Mouse (Mus musculus) ZHBTc4 (cell line): Measurements from ENCODE around the gene Gm11444.

Experiments used
- DNase-seq: peaks from one replicate; pipeline ENCODE4 v3.0.0-alpha.2; 2011; ENCODE audit warnings: low read depth, low spot score

Gm11444 gene

DNA sequence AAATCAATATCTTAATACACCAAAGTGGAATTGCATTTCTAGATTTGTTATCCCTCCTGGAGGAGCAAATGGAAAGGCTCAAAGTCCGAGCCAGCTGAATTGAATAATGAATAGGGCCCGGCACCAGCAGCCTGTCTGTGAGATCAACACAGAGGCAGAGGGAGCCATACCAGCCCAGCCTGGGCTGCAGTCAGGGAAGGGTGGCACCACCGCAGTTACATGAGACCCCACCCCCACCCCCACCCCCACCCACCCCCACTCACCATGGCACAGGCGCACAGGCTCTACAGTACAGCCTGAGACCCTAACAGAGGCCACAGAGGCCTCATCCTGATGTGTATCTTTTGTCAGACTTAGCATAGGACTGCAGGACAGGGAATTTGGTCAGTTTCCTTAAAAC lies 35.5 kb downstream of the Gm11444 start:
- DNase-seq, result no peak

DNA sequence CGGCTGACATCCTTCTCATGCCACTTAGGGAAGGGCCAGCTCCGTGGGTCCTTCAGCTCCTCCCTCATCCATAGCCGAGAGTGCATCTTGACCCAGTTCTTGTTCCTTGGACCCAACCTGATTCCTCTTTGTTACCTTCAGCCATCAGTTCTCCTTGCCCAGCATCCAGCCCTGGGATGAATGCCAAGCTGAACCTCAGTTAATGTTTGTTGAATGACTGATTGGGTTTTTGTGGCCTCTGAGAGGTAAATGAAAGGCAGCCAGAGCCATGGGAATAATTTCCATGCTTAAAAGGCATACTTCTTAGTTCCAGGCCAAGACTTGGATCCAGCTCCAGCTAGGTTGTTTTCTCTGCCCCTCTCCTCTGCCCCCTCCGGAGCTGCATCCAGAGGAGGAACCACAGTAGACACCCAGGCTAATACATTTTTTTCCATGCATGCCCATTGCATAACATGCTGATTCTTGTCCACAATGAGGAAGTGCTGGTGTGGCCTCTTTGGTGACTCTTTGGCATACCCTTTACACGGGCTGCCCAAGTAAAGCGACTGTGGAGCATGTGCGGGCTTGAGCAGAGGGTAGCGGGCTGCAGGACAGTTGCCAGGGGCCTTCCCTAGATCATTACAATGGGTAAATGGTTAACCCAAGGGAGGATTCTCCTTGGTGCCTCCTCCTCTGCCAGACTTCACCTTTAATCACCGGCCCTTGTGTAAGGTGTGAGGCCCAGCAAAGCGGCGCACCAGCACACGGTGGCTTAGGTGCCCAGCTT lies 37.7 kb downstream of the Gm11444 start:
- DNase-seq, result no peak

DNA sequence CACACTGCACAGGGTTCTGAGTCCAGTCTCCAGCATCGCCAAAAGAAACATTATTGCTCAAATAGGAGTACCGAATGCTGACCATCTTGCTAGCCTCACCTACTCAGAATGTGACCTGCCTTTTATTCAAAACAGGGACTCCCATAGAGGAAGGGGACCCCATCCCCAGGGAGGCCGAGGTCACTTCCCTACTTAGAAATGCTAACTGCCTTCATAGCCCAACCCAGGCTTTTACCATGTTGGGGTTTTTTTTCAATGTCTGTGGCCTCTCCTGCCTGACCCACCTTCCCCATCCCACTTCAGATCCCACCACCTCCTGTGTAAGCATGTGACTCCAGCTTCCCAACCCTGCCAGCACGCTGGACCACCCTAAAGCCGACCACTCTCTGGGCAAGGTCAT lies 38.5 kb downstream of the Gm11444 start:
- DNase-seq, result no peak

DNA sequence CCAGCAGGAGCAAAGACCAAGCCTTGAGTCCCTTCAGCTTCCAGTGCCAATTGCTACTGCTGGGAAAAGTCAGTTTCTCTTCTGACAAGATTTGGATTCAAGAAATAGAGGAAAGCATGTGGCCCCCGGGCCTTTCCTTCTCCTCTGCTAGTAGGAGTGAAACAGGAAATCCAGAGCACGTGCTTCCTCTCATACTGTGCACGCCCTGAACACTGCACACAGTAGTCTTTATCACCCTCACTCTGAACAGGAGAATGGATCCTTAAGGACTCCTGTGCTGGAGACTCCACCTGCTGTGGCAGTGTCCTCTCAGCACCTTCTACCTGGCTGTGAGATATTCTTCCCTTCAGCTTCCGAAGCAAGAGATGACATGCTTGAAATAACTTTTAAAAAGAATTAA lies 38.9 kb downstream of the Gm11444 start:
- DNase-seq, result no peak

DNA sequence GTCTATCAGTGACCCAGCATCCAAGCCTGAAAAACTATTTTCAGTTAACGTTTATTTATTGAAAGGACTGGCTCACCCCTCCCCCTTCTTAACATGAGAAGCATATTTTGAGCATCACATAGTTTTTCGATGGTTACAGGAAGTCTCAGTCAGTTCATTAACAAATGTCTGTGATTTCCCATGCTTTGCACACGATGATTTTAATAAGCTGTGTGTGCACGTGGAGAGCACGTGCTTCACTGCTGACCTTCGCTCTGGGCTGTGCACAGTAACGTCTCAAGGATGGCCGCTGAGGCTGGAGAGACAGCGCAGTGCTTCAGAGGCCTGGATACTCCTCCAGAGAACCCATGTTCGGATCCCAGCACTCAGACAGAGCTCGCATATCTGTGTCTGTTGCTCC lies 42.8 kb downstream of the Gm11444 start:
- DNase-seq, result no peak

DNA sequence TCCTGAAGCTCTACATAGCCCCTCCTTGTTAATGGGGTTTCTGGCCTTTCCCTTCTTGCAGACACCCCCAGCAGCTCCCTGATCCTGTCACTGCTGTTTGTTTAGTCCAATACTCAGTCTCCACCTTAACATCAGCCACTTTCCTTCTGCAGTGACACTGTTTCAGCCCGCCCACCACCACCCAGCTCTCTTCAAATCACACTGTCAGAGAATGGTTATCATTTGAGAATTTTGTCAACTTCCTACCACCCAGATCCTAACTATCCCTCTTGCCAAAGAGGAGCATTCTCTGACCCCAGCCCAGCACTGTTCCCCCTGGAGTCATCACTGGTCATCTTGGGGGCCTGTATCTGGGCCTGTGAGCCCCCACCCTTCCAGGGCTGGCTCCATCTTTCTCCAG lies 44.4 kb downstream of the Gm11444 start:
- no peak for DNase-seq

DNA sequence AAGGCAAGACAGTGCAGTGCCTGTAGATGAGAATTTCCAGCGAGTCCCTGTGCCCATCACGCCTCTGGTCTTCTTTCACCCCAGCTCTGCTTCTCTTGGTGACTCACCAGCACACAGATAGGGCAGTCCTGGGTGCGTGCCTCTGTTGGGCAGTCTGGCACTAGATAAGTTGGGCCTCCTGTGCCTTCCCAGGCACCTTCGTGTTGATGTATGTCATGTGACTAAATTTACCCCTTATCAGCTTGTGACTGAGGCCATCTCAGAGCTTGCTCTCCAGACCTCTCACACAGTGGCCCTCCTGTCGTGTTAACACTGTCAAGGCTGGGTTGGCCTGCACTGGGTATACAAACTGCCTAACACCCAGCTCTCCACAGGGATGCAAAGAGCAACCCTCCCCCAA lies 46.1 kb downstream of the Gm11444 start:
- no peak for DNase-seq

DNA sequence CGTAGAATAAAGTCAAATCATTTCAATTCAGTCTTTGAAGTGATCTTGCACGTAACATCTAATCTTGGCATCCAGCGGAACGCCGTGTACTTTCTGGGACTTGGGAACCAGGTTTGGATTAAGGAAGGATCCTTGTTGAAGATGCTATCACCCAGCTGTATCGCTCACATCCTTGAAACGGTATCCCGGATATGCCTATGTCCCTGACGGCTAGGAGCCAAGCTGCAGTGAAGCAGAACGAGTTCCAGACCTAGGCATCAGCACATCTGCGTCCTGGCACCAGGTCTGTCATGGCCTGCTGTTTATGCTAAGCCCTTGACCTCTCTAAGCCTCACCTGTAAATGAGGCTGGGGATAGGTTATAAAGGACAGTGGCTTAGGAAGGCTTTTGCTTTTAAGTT lies 49.8 kb downstream of the Gm11444 start:
- DNase-seq, result no peak

DNA sequence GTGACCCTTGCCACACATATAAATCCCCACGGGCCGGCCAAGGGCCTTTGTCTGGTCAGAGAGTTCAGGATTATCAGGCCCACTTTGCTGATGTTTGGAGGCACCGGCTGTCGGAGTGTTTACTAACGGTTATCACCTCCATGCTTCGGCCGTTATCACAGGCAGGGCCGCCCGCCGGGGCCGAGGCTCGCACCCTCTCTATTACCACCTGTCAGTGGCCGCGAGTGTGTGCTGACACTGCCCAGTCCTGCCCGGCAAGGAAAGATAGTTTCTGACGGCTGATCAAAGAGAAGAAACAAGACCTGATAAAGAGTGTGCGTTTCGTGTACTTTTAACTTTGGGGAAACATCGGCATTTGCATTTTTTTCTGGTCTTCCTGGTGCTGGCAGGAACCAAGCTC lies 50.3 kb downstream of the Gm11444 start:
- DNase-seq, result no peak

DNA sequence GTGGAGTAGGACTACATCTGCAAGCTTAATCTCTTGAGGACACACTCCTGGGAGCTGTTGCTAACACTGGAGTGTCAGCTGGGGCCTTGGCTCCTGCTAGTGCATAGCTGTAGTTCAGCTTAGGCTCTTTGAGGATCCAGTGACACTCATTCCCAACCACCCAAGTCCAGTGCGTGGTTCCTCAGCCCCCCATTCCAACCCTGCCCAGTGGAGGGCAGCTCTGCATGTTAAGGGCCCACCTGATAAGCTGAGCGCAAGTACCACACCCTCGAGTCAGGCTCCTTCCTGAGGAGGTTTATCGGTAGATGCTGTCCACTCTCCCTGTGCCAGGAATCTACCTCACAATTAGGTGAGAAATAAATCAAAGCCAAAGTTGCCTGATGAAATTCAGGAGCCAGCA lies 50.7 kb downstream of the Gm11444 start:
- DNase-seq, result no peak
